Mouse (Mus musculus) intestine, embryonic 16.5 days (tissue): ENCODE results near the gene Rab36. TPM values are rescaled to one million over a fixed set of nuclear protein-coding genes. Genes with fewer than 3 reads are reported as not detected.

ENCODE experiments used
- ATAC-seq: fragments of 200-750 bp; cut with Nextera tagmentation; 2 replicates; pipeline ENCODE4 v1.8.0; 2017; ENCODE audit warnings: moderate TSS enrichment, moderate library complexity
- H3K27ac ChIP-seq: fragments of 300-500 bp; sonication (generic); 2 replicates; pipeline ENCODE4 v1.5.1; 2014; ENCODE audit warnings: mild to moderate bottlenecking, low read length
- H3K27me3 ChIP-seq: fragments of 300-500 bp; sonication (generic); replicated peaks from 2 replicates; pipeline ENCODE4 v1.6.1; 2014; ENCODE audit warnings: low read length, control low read depth, mixed read lengths; ENCODE audit not compliant: control insufficient read depth, insufficient read depth
- H3K36me3 ChIP-seq: fragments of 300-500 bp; sonication (generic); 2 replicates; pipeline ENCODE4 v1.6.1; 2014; ENCODE audit warnings: low read length, control low read depth; ENCODE audit not compliant: control insufficient read depth, insufficient read depth
- H3K4me1 ChIP-seq: fragments of 300-500 bp; sonication (generic); 2 replicates; pipeline ENCODE4 v1.6.1; 2014; ENCODE audit warnings: low read length, control low read depth, mixed read lengths; ENCODE audit not compliant: control insufficient read depth, insufficient read depth
- H3K4me2 ChIP-seq: fragments of 300-500 bp; sonication (generic); 2 replicates; pipeline ENCODE4 v1.6.1; 2014; ENCODE audit warnings: low read depth, low read length, control low read depth
- H3K4me3 ChIP-seq: fragments of 300-500 bp; sonication (generic); 2 replicates; pipeline ENCODE4 v1.5.1; 2014; ENCODE audit warnings: mild to moderate bottlenecking, low read length
- H3K9ac ChIP-seq: fragments of 300-500 bp; sonication (generic); 2 replicates; pipeline ENCODE4 v1.6.1; 2014; ENCODE audit warnings: low read depth, low read length
- H3K9me3 ChIP-seq: fragments of 300-500 bp; sonication (generic); 2 replicates; pipeline ENCODE4 v1.6.1; 2016; ENCODE audit warnings: low read length, control low read depth; ENCODE audit not compliant: control insufficient read depth
- WGBS: fragments of 180-500 bp; shearing (Covaris S2); extraction: QIAGEN DNeasy Blood & Tissue Kit; methylation state at CpG from one replicate; pipeline ENCODE4 v1.1.7; 2014; 5-methylcytosine and 5-hydroxymethylcytosine counted together
- polyA plus RNA-seq: library from polyadenylated mRNA; unstranded; fragments of >200 nt; fragmentation: Nextera tagmentation; extraction: Ambion mirVana; gene quantifications from 2 replicates; pipeline ENCODE4 v1.2.1, GENCODE M21; 2015

The Rab36 gene
- polyA plus RNA-seq, 1 experiment from 2014 or later, result 5.5 TPM

DNA sequence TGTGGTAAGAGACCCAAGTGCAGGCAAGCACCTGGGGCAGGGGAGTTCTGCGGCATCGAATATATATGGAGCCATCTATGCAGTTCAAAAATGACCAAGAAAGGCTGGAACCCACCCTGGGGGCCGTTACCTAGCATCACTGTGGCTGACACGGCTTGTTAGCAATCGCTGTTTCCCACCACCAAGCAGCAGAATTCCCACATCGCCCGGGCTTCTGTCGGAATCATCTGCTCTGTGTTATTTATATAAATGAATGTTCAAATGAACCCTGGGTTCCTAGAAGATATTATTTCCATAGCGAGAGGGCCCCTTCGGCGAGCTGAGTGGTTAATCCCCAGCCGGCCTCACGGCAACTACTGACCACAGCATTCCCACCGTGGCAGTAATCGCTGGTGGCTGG, 26.2 kb upstream of the Rab36 start:
- Histone ChIP-seq H3K9ac (no peak overlapping the region), H3K4me3 (no peak overlapping the region), H3K9me3 (no peaks in the 10 kb centered on the region), H3K36me3 (no peaks in the 10 kb centered on the region), H3K27me3 (no peaks in the 10 kb centered on the region), H3K4me2 (no peak overlapping the region), H3K27ac (no peak overlapping the region), H3K4me1 (no peaks in the 10 kb centered on the region)
- WGBS, result 86% methylated on average over 15 of the region's 15 CpGs
- no peak for ATAC-seq

GRCm38 (mm10) chr10:75015465-75015864, 21.4 kb upstream of the Rab36 start:
- H3K27ac ChIP-seq, result no peak overlapping the region
- H3K4me2 ChIP-seq, result no peak overlapping the region
- no peaks in the 10 kb centered on the region for H3K4me1 ChIP-seq
- no peaks in the 10 kb centered on the region for H3K36me3 ChIP-seq
- WGBS, result 68% methylated on average over 14 of the region's 14 CpGs
- ATAC-seq, result no peak
- no peaks in the 10 kb centered on the region for H3K9me3 ChIP-seq
- no peak overlapping the region for H3K9ac ChIP-seq
- no peak overlapping the region for H3K4me3 ChIP-seq
- no peaks in the 10 kb centered on the region for H3K27me3 ChIP-seq

DNA sequence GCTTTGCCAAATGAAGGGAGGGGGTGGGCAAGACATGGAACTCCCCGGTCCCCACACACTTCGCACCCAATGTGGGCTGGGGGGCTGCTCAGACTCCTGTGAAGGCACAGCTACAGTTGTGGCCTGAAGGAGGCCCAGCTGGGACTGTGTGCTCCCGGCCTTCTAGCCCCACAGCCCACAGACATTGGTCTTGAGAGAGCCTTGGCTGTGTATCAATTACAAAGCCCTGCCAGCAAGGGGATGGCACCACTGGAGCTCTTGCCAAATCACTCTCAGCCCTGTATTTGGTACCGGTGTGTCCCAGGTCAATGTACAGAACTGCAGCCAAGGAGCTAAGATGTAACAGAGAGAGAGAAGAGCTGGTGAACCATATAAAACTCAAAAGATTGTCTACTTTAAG, 20.4 kb upstream of the Rab36 start:
- no peaks in the 10 kb centered on the region for H3K27me3 ChIP-seq
- no peak for ATAC-seq
- no peak overlapping the region for H3K9ac ChIP-seq
- no peak overlapping the region for H3K4me2 ChIP-seq
- no peaks in the 10 kb centered on the region for H3K4me1 ChIP-seq
- no peak overlapping the region for H3K27ac ChIP-seq
- H3K36me3 ChIP-seq, result no peaks in the 10 kb centered on the region
- no peak overlapping the region for H3K4me3 ChIP-seq
- WGBS, result 93% methylated on average over 4 of the region's 4 CpGs
- no peaks in the 10 kb centered on the region for H3K9me3 ChIP-seq

- Histone ChIP-seq H3K27ac (no peak overlapping the region), H3K9ac (no peak overlapping the region), H3K9me3 (no peaks in the 10 kb centered on the region), H3K36me3 (no peaks in the 10 kb centered on the region), H3K27me3 (no peaks in the 10 kb centered on the region), H3K4me3 (no peak overlapping the region), H3K4me2 (no peak overlapping the region), H3K4me1 (no peaks in the 10 kb centered on the region)
- no peak for ATAC-seq
- 33% methylated on average over 2 of the region's 2 CpGs for WGBS
These were observed 16.6 kb upstream of the Rab36 start for GRCm38 (mm10) chr10:75020271-75020670.

GRCm38 (mm10) chr10:75021138-75021537, 15.7 kb upstream of the Rab36 start:
- 12% methylated on average over 6 of the region's 6 CpGs for WGBS

GRCm38 (mm10) chr10:75026491-75026890, 10.4 kb upstream of the Rab36 start:
- H3K4me2 ChIP-seq, result no peak overlapping the region
- no peaks in the 10 kb centered on the region for H3K4me1 ChIP-seq
- H3K4me3 ChIP-seq, result no peak overlapping the region
- ATAC-seq, result no peak
- H3K9ac ChIP-seq, result no peak overlapping the region
- H3K9me3 ChIP-seq, result no peaks in the 10 kb centered on the region
- WGBS, result 64% methylated on average over 8 of the region's 8 CpGs
- H3K27ac ChIP-seq, result no peak overlapping the region
- no peaks in the 10 kb centered on the region for H3K36me3 ChIP-seq
- H3K27me3 ChIP-seq, result no peaks in the 10 kb centered on the region

More at GRCm38 (mm10) chr10:75021138-75021537, 15.7 kb upstream of the Rab36 start:
- Histone ChIP-seq H3K36me3 (no peaks in the 10 kb centered on the region), H3K9ac (no peak overlapping the region), H3K9me3 (no peaks in the 10 kb centered on the region), H3K4me3 (no peak overlapping the region), H3K4me2 (no peak overlapping the region), H3K27me3 (no peaks in the 10 kb centered on the region), H3K27ac (no peak overlapping the region), H3K4me1 (no peaks in the 10 kb centered on the region)
- peak; percentile 74 for ATAC-seq

DNA sequence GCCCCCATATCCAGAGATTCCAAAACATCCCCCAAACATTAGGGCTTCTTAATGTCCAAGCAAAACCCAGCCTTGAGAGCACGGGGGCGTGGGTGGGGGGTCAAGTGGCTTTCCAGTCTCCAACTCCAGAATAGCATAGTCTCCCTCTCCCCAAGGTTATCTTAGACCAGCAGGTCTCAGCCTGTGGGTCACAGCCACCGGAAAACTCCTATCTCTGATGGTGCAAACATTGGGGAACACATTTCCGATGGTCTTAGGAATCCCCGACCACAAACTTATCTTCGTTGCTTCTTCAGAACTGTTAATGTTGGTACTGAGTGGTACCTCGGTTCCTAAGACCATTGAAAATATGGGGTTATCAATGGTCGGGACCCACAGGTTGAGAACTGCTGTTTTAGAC, 8.1 kb upstream of the Rab36 start:
- WGBS, result 86% methylated on average over 8 of the region's 8 CpGs
- Histone ChIP-seq H3K27me3 (no peaks in the 10 kb centered on the region), H3K4me3 (no peak overlapping the region), H3K4me2 (no peak overlapping the region), H3K9me3 (no peaks in the 10 kb centered on the region), H3K4me1 (no peaks in the 10 kb centered on the region), H3K27ac (no peak overlapping the region), H3K36me3 (no peaks in the 10 kb centered on the region), H3K9ac (no peak overlapping the region)
- no peak for ATAC-seq

DNA sequence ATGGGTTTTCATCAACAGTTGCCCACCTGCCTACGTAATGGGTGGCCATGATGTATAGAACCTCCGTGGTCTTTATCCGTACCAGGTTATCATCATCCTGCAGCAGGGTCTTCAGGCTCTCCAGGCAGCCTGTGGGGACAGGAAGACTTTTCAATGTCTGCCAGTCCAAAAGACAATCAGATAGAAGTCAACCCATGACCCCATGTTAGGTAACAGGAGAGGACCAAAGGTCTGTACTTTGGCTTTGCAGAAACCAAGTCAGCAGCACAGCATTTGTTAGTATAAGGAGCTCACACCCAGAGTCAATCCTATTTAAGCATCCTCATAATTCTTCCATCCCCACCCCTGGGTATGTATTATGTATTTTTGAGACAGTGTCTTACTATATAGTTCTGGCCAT, 7.2 kb upstream of the Rab36 start:
- no peak overlapping the region for H3K4me3 ChIP-seq
- 94% methylated on average over 3 of the region's 3 CpGs for whole genome bisulfite sequencing
- no peaks in the 10 kb centered on the region for H3K9me3 ChIP-seq

DNA sequence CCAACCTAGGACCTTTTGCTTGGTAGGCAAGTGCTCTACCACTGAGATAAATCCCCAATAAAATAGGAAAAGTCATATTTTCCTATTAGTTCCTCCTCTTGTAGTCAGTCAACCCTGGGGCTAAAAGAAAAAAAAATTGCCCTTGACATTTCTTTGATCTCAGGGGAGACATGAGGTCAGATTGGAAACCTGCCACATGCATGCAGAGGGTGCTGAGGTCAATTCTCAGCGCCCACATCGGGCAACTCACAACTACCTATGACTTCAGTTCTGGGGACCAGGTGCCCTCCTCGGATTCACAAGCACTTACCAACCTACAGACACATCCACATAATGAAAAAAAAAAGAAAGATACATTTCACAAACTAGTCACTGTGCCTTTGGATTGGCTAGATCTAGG, 6.6 kb upstream of the Rab36 start:
- ATAC-seq, result no peak
- Histone ChIP-seq H3K4me2 (no peak overlapping the region), H3K36me3 (no peaks in the 10 kb centered on the region), H3K4me3 (no peak overlapping the region), H3K27ac (no peak overlapping the region), H3K9me3 (no peaks in the 10 kb centered on the region), H3K27me3 (no peaks in the 10 kb centered on the region), H3K9ac (no peak overlapping the region), H3K4me1 (no peaks in the 10 kb centered on the region)
- 83% methylated on average over 3 of the region's 3 CpGs for WGBS

More for the DNA sequence above, 7.2 kb upstream of the Rab36 start:
- no peak overlapping the region for H3K9ac ChIP-seq
- H3K4me2 ChIP-seq, result no peak overlapping the region
- H3K27me3 ChIP-seq, result no peaks in the 10 kb centered on the region
- no peak for ATAC-seq
- no peak overlapping the region for H3K27ac ChIP-seq
- no peaks in the 10 kb centered on the region for H3K36me3 ChIP-seq
- H3K4me1 ChIP-seq, result no peaks in the 10 kb centered on the region

- Histone ChIP-seq H3K27ac (no peak overlapping the region), H3K4me2 (no peak overlapping the region), H3K4me1 (no peaks in the 10 kb centered on the region), H3K36me3 (no peaks in the 10 kb centered on the region), H3K9ac (no peak overlapping the region), H3K27me3 (no peaks in the 10 kb centered on the region), H3K4me3 (no peak overlapping the region), H3K9me3 (no peaks in the 10 kb centered on the region)
- WGBS, result 43% methylated on average over 5 of the region's 5 CpGs
- no peak for ATAC-seq
These were observed 5.3 kb upstream of the Rab36 start for GRCm38 (mm10) chr10:75031345-75032114.
